Mouse (Mus musculus): ENCODE data around the gene Ripor3.
A peak's percentile ranks its signal among the peaks of the same experiment; 100 is the strongest.
"Not testable (repeated sequence)": the region's sequence is repeated elsewhere in the genome, so short reads cannot be mapped to it uniquely, and the experiment has no call there.

Ripor3 gene

DNA sequence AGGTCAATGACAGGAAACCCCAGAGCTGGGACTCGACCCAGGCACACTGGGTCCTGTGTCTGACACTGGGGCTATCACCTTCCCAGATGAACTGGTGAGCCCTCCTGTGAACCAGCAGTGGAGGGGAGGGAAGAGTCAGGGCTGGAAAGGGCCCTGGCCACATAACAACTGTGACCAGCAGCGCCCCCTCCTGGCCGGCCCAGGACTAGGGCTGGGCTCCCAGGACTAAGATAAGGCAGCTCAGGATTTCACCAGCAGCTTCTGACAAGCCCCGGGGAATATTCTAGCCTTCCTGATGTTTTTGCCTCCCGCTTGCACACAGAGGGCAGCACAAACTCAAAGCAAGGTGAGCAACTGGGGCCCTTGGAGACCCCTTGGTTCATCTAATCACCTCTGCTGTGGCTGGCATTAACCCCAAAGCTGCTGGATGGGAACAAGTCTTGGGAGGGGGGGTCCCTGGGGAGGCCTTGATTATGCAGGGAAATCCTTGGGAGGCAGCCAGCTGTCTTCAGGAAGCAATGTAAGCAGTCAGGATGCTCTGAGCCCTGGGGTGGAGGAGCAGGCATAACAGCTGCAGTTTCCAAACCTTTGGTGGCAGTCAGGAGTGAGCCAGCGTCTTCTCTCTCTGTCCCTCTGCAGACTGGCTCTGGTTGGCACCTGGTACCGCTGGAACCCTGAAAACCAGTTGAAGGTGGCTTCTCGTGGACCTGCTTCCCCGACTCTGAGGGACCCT, at the start of gene Ripor3:
TSS of gene Ripor3 (minus strand) at position 683 of the 733 bp plus-strand sequence.
- DNase-seq (ENCODE audit: low spot score): peak; percentile 75

DNA sequence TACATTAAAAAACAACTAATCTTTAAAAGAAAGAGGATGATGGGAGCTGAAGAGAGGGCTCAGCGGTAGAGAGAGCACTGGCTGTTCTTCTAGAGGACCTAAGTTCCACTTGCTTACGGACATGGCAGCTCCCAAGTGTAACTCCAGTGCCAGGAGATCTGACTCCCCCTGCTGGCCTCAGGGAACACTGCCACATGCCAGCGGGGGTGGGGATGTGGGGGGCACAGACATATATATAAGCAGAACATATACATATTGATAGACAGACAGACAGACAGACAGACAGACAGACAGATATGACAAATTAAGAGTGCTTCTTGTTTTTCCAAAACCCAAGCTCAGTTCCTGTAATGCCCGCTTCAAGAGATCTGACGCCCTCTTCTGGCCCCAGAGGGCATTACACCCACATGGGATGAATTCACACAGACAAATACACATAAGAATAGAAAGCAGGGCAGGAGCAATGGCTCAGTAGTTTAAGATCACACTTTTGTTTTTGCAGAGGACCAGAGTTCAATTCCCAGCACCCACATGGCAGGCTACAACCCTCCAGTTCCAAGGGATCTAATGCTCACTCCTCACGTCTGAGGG, 48.9 kb upstream of the Ripor3 start:
- DNase-seq (ENCODE audit: low spot score): no peak

DNA sequence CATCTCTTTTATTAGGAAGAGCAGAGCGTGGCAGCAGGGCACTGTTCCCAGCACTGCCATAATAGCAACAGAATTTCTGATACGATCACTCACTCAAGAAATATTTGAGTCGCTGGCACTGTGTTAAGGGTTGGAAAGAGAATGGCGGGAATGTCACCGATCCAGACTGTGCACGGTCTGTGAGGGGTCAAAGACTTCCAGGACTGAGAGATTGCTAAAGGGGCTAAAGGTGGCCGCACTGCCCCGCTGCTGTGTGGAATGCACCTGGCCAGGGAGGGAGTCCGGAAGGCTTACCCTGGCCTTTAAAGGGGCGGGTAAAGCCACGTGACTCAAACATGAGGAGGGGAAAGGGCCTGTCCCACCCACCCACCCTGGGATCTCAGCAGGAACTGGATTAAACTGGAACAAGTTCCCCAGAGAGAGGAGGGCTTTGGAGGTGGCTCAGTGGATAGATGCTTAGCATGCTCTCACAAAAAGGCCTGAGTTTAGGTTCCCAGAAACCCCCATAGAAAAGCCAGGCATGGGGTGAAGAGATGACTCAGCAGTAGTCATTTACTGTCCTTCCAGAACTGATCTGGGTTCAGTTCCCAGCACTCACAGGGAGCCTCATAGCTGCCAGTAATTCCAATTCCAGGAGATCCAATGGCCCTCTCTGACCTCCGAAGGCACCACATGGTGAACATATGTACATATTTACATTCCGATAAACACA, 48.2 kb upstream of the Ripor3 start:
- peak; percentile 31 for DNase-seq (ENCODE audit: low spot score)

DNA sequence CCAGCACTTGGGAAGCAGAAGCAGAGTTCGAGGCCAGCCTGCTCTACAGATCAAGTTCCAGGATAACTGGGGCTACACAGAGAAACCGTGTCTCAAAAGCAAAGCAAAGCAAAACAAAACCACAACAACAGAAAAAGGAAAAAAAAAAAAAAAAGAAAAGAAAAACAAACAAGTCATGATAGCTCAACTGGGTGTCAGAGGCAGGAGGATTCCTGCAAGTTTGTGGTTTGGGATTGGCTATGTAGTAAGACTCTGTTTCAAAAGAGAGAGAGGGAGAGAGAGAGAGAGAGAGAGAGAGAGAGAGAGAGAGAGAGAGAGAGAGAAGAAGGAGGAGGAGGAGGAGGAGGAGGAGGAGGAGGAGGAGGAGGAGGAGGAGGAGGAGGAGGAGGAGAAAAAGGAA, 47.5 kb upstream of the Ripor3 start:
- not testable (repeated sequence) for DNase-seq (ENCODE audit: low spot score)

DNA sequence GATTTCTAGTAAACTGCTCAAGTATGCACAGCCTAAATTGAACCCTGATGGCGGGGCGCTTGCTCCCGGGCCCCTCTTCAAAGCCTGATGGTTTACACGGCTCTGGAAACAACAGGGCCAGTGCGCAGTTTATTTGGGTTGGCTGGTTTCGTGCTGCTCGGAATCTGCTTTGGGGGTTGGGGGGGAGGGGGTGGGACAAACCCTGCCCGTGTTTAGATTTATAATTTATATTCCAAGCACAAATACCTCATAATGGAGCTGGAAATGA, 46.2 kb upstream of the Ripor3 start:
- no peak for DNase-seq (ENCODE audit: low spot score)

DNA sequence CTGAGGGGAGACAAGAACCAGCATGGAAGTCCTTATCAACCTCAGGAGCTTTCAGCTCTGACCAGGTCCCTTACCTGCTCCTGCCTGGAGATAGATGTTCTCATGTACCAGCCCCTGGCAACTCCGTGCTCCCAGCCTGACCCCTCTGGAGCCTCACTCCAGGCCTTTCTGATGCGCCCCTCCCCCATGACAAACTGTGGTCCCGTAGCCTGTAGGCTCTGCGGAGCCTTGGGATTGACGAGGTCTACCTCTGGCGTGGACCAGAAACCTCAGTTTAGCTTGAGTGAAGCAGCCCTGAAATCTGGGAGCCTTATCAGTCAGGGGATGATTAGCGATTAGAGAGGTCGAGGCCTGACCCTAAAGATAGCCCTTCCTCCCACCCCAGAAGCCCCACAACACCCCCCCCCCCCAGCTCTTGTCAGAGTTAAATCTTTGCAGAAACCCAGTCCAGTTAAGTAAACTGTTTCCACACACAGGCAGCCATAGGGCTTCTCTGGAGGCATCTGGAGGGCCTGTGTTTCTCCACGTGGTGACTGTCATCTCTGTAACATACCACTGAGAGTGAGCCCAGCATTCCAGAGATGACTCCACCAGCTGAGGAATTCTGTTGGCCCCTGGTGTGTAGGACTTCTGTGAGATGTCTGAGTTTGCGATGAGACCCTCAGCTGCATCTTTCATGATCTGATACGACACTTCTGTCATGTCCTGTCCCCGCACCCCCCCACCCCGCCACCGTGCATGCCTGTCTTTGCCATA, 45.7 kb upstream of the Ripor3 start:
- DNase-seq (ENCODE audit: low spot score): peak; percentile 70

DNA sequence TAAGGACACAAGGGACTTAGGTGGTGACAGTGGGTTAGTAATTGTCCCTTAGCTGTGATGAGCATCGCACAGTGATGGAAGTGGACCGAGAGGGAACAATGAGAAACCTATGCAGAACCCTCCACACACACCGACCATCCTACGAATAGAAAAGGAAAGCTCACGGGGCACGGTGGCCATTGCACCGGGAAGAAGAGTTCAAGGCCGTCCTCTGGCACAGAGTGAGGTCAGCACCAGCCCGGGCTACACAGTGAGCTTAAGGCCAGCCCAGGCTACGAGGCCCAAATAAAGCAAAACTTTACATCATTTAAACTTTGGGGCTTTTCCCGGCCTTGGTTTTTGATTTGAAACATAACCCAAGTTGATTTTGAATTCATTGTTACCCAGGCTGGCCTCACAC, 43.7 kb upstream of the Ripor3 start:
- DNase-seq (ENCODE audit: low spot score): no peak

DNA sequence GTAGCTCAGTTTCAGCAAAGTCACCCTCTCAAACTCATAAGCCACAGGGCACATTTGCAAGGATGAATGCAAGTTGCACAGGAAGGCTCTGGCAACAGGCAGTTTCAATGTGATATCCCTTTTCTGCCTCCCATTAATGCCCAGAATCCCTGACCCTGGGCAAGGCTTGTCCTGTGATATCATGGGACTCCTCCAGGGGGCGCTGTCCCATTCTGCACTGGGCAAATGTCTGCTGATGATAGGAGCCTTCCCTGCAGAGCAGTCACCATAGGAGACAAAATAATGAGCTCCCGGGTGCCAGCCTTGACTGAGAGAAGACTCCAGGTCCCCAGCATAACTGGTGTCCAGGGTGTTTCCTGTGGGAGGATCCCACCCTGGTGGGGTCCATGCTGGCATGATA, 42.3 kb upstream of the Ripor3 start:
- DNase-seq (ENCODE audit: low spot score): peak; percentile 47

DNA sequence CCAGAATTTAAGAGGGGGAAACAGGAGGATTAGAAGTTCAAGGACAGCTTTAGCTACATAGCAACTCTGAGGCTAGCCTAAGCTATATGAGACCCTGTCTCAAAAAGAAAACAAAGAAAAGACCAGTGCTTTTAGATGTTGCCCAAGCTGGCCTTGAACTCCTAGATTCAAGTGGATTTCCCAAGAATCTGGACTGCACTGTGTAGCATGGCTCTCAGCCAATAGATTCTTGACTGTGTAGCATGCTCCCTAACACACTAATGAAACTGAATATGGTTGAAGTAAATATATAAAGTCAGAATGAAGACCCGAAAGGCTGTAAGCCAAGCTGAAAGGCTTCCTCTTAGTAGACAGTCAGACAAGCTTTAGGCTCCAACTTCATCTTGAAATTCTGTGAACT, 41.7 kb upstream of the Ripor3 start:
- no peak for DNase-seq (ENCODE audit: low spot score)

DNA sequence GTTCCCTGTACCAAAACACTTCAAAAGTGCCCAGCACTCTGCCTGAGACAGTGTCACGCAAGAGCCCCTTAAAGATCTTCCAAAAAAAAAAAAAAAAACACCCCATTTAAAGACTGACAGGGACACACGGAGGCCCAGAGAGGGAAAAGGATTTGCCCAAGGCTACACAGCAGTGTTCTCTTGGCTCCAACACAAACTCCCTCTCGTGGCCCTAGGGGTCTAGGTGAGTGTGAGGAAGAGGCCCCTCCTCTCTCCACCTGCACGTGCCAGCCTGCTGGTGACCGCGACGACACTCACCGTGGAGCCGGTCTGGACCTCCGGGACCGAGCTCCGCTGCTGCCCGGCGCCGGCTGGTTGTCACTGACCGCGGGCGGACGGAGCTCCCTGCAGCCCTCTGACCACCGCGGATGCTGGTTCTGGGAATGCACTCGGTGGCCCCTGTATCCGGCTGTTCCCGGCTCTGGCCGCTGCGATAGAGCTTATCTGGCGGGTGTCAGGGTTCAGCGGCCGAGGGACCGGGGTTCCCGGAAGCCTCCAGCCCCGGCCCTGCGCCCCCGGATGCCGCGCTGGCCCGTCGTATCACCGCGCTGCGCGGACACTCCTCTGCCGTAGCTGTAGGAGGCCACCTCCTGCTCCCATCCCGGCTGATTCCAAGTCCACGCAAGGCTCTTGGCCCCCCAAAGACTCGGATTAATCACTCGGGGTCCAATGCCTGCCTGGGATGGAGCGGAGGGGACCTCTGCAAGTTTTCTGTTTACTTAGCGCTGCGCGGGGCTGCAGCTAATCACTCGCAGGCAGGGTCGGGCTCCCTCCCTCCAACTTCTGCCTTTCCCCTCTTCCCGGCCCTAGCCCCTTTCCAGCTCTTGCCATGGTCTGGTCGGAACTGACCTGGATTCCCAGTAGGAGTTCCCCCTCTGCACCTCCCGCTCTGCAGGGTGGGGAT, 39.9 kb upstream of the Ripor3 start:
- peak; percentile 54 for DNase-seq (ENCODE audit: low spot score)

DNA sequence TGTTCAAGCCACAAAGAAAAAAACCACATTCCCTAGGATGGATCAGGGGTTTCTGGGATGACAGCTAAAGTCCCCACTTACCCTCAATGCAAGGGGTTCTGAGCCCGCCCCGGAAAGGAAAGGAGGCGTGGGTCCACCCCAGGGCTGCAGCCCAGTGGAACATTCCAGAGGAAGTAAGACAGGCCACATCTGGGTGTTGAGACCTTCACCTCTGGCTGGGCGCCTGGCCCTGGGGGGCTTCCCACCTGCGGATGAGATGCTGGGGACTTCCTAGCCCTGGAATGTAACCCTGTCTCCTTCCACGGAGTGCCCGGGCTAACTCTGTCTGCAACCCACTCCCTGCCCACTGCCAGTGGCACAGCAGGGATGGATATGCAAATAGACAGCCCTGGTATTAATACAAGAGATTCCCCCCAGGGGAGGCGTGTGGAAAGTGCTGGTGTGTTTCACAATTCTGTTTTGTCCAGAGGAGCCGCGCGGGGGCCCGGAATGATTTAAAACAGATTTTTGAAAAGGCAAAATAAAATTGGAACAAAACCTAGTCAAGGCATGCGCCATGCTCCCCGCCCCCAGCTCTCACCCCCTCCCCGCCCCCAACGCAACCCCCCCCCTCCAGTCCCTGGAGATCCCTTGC, 38.7 kb upstream of the Ripor3 start:
- no peak for DNase-seq (ENCODE audit: low spot score)

DNA sequence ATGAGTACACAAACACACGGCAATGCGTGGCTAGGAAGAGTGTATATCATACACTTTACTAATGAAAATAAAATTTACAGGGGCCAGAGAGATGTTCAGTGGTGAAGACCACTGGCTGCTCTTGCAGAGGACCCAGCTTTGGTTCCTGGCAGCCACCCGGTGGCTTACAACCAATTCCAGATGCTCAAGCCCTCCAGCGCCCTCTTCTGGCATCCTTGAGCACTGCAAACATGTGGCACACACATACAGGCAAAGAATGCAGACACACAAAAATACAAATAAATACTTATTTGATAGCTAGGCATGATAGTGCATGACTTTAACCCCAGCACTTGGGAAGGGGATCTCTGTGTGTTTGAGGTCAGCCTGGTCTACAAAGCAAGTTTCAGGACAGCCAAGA, 36.0 kb upstream of the Ripor3 start:
- no peak for DNase-seq (ENCODE audit: low spot score)

DNA sequence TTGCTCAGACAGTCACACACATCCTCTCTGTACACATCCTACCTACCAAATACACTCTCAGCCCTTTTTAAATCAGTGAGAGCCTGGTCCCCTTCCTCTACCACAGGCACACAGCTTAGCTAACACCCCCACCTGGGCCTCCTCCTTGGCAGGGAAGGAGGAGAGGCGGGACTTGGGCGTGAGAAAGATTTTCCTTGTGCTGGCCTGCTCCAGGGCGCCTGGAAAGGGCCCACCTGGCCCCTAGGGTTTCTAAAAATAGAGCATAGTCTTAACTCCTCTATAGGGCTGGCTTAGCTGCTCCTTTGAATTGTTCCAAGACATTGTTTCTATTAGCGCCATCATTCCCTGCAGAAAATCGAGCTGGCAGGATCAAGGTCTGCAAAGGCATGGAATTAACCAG, 35.4 kb upstream of the Ripor3 start:
- no peak for DNase-seq (ENCODE audit: low spot score)

DNA sequence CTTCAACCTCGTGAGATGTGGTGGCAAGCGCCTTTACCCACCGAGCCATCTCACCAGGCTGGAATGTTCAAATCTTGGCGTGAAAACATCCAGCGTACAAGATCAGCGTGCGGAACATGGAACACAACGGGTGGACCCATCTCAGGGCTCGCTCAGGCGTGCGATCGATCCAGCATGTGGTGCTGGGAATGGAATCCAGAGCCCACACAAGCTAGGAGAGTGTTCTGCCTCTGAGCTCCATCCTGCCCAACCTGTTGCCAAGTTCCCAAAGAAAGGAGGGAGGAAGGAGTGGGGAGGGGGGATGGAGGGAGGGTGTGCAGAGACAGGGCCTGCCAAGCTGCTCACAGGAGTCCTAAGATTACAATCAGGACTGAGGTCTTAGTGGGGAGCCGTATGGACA, 34.9 kb upstream of the Ripor3 start:
- DNase-seq (ENCODE audit: low spot score): no peak

DNA sequence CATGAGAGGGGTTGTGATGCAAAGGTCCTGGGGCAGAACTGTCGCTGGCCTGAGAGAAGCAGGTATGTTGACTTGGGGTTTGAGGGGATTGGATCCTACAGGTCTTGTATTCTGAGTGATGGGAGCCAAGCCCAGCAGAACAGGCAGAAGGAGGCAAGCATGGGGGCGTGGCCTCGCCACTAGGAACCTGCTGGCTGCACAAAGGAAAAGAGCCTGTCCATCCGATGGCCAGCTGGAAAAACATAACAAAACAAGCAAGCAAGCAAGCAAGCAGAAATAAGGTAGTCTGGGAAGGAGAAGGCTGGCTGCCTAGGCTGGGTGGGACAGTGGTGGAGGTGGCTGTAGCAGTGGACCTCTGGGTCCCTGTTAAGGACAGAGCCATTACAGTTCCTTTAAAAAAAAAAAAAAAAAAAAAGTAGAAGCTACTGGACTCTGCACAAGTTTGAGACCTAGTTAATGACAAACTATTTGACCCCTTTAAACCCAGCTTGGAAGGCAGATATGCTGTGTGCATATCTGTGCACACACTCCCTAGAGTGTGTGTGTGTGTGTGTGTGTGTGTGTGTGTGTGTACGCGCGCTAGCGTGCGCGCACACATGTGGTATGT, 34.4 kb upstream of the Ripor3 start:
- DNase-seq (ENCODE audit: low spot score): no peak

DNA sequence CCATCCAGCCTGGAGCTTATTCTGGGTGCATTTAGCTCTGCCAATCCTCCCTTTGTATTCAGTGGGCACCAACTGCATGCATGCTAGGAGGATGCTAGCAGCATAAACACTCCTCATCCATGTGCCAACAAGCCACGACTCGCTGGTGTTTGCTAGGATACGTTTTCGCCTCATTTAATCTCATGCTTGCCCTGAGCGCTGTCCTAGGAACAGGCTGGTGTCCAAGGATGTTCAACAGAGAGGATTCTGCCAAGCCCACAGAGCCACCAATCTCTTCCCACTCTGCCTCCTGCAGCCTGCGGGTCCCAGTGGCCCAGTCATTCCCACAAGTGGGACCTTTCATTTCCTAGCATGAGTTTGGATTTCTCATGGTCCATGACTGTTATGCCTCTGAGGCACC, 31.6 kb upstream of the Ripor3 start:
- DNase-seq (ENCODE audit: low spot score): no peak

DNA sequence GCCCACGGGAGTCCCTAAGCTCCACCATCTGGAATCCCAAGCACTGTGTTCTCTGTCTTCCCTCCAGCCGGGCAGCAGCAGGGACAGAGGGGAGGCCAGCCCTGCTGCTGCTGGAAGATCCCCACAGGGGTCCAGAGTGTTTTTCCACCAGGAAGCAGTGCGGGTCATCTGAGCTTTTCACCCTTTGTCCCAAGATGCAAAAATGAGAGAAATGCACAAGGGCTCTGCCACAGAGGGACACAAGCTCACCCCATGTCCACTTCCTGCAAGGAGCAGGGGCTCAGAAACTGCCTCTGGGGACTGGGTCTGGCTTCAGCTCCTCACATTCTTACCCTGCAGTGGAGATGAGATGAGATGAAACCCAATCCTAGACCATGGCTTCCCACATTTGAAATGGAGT, 30.3 kb upstream of the Ripor3 start:
- no peak for DNase-seq (ENCODE audit: low spot score)

DNA sequence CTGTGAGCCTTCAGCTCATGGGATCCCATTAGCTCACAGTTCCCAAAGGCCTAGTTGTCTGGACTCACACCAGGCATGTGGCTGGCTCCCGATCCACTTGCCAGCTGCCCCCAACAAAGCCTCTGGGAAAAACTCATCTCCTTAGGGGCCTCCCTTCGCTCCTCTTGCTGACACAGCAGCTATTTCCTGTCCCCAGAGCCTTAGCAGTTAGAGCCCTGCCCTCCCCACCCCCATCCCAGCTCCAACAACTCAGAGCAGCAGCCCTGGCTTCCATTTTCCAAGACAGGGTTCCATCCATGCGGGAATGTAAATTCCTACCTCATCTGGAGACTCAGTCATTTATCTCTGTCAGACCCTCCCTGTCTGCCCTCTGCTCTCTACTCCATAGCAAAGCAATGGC, 26.6 kb upstream of the Ripor3 start:
- peak; percentile 49 for DNase-seq (ENCODE audit: low spot score)

DNA sequence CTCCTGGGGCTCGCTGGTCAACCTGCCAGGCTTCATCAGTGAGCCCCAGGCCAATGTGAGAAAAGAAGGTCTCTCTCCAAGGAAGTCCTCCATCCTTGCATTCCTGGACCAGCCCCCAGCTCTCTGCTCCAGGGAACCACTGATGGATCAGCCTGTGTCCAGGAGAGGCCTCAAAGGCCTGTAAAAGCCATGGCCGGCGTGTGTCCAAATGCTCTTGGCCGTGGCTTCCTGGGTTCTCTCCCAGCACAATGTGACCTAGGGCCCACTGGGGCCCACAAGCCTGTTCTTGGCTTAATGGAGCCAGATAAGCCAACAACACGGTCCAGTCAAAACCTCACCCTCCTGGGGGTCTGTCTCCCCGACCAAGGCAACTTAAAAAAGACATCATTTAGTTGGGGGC, 25.5 kb upstream of the Ripor3 start:
- no peak for DNase-seq (ENCODE audit: low spot score)

DNA sequence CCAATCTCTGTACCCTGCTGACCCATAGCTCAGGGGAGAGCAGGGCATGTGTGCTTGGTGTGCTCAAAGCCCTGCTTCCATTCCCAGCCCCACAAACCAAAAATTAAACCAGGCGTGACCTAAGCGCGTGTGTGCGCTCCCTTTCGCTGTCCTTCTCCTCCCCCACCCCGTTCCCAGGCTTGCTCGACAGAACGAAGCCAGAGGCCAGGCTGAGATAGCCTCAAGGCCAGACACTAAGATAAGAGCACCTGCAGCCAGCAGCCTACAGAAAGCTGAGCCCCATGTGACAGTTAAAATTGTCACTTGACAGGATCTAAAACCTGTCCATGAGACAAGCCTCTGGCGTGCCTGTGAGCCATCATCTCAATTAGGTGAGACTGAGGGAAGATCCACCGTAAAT, 23.5 kb upstream of the Ripor3 start:
- no peak for DNase-seq (ENCODE audit: low spot score)

DNA sequence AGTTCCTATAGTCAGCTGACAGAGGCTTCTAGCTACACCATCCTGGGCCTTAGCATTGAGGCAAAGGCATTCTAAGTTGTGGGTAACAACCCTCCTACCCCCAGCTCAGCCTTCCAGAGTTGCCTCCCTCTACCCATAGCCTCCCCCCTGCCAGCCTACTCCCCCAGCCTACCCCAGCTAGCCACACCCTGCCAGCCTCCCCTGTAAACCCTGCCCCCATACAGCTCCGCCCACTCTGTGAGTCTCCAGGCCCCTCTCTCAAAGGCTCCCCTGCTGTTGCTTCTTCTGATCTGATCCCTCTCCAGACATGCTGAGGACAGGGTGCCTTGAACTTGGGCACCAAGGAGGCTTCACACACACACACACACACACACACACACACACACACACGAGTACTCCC, 21.4 kb upstream of the Ripor3 start:
- no peak for DNase-seq (ENCODE audit: low spot score)
